Mouse (Mus musculus): Measurements from ENCODE around the gene Zfp937. TPM values are rescaled to one million over a fixed set of nuclear protein-coding genes. Genes with fewer than 3 reads are reported as not detected.
"Not testable (repeated sequence)": the region's sequence is repeated elsewhere in the genome, so short reads cannot be mapped to it uniquely, and the experiment has no call there.

The Zfp937 gene
- 2.7 and 2.9 TPM in 2 replicates for polyA plus RNA-seq (2015; fragmentation: Nextera tagmentation; extraction: Ambion mirVana)

GRCm38 (mm10) chr2:150217600-150218362, at the start of gene Zfp937:
Zfp937 (plus strand) TSS chr2:150218073.
- peak; percentile 2 for DNase-seq (ENCODE audit: low spot score)

- DNase-seq (ENCODE audit: low spot score): no peak
Observed at GRCm38 (mm10) chr2:150173833-150174232, 44.0 kb upstream of the Zfp937 start.

GRCm38 (mm10) chr2:150179579-150179978, 38.3 kb upstream of the Zfp937 start, which contains the start of gene Gm10770:
Gm10770 (minus strand) TSS chr2:150179679.
- not testable (repeated sequence) for DNase-seq (ENCODE audit: low spot score)

- DNase-seq (ENCODE audit: low spot score): not testable (repeated sequence)
Observed at GRCm38 (mm10) chr2:150181046-150181445, 36.8 kb upstream of the Zfp937 start.

- DNase-seq (ENCODE audit: low spot score): not testable (repeated sequence)
Observed at GRCm38 (mm10) chr2:150181570-150181999, 36.3 kb upstream of the Zfp937 start, which contains the start of gene Gm14139. Gm14139 (plus strand) TSS chr2:150181755.

GRCm38 (mm10) chr2:150218363-150218725, 471 bp downstream of the Zfp937 start:
- not testable (repeated sequence) for DNase-seq (ENCODE audit: low spot score)

GRCm38 (mm10) chr2:150223263-150223662, 5.4 kb downstream of the Zfp937 start:
- DNase-seq (ENCODE audit: low spot score): not testable (repeated sequence)

- DNase-seq (ENCODE audit: low spot score): no peak
Observed at GRCm38 (mm10) chr2:150243211-150243610, 25.3 kb downstream of the Zfp937 start.

GRCm38 (mm10) chr2:150255491-150255890, 37.6 kb downstream of the Zfp937 start, which contains the start of gene Gm21994:
Gm21994 (minus strand) TSS chr2:150255591.
- not testable (repeated sequence) for DNase-seq (ENCODE audit: low spot score)

GRCm38 (mm10) chr2:150256861-150257260, 39.0 kb downstream of the Zfp937 start:
- not testable (repeated sequence) for DNase-seq (ENCODE audit: low spot score)

- not testable (repeated sequence) for DNase-seq (ENCODE audit: low spot score)
Observed at GRCm38 (mm10) chr2:150257291-150257690, 39.4 kb downstream of the Zfp937 start, which contains the start of gene Gm14124. Gm14124 (plus strand) TSS chr2:150257517.

Other genes starting within 250 kb of the Zfp937 start
- gene Zfp120, start 81.4 kb upstream of the Zfp937 start, polyA plus RNA-seq (2015; fragmentation: Nextera tagmentation; extraction: Ambion mirVana): 8.5 and 9.1 TPM in 2 replicates
- gene Gm10770, start 38.4 kb upstream of the Zfp937 start, polyA plus RNA-seq (2015; fragmentation: Nextera tagmentation; extraction: Ambion mirVana): not detected in 2 replicates
- 0.18 and 0.51 TPM in 2 replicates for gene Gm14139, start 36.3 kb upstream of the Zfp937 start, polyA plus RNA-seq (2015; fragmentation: Nextera tagmentation; extraction: Ambion mirVana)
- 3.4 TPM in 2 replicates for gene Gm21994, start 37.5 kb downstream of the Zfp937 start, polyA plus RNA-seq (2015; fragmentation: Nextera tagmentation; extraction: Ambion mirVana)
- 0.04 TPM in 1 of 2 replicates, not detected in the other for gene Gm14124, start 39.4 kb downstream of the Zfp937 start, polyA plus RNA-seq (2015; fragmentation: Nextera tagmentation; extraction: Ambion mirVana)
- gene Gm10130, start 105.6 kb downstream of the Zfp937 start, polyA plus RNA-seq (2015; fragmentation: Nextera tagmentation; extraction: Ambion mirVana): 2.6 and 3.2 TPM in 2 replicates
- gene 3300002I08Rik, start 144.7 kb downstream of the Zfp937 start, polyA plus RNA-seq (2015; fragmentation: Nextera tagmentation; extraction: Ambion mirVana): 4.6 TPM in 2 replicates
- 1.6 and 2.2 TPM in 2 replicates for gene Zfp442, start 233.4 kb downstream of the Zfp937 start, polyA plus RNA-seq (2015; fragmentation: Nextera tagmentation; extraction: Ambion mirVana)